Mouse (Mus musculus) testis, adult 2 months (tissue): ENCODE results near the gene Ncor2.

ENCODE experiments used
- CTCF ChIP-seq: fragments of 200-500 bp; IDR thresholded peaks from 2 replicates; pipeline ENCODE4 v1.5.1; 2012; ENCODE audit warnings: low read depth, mild to moderate bottlenecking, inconsistent platforms, low read length, moderate library complexity; ENCODE audit not compliant: control insufficient read depth, insufficient read depth, insufficient replicate concordance
- POLR2A ChIP-seq: fragments of 200-500 bp; IDR thresholded peaks from 2 replicates; pipeline ENCODE4 v1.6.1; 2012; ENCODE audit warnings: low read depth, mild to moderate bottlenecking, inconsistent platforms, low read length, moderate library complexity; ENCODE audit not compliant: control insufficient read depth

- no peak for TF ChIP-seq CTCF
- no peak for TF ChIP-seq POLR2A
These were observed 192.4 kb downstream of the Ncor2 start for GRCm38 (mm10) chr5:124986656-124987055.
